Mouse (Mus musculus) midbrain, embryonic 14.5 days (tissue): ENCODE measurements around the gene Tbc1d7. TPM values are rescaled to one million over a fixed set of nuclear protein-coding genes. Genes with fewer than 3 reads are reported as not detected.

ENCODE experiments used
- ATAC-seq: fragments of 200-750 bp; cut with Nextera tagmentation; 2 replicates; pipeline ENCODE4 v1.8.0; 2017; ENCODE audit warnings: moderate number of reproducible peaks, moderate library complexity; ENCODE audit not compliant: low FRiP score, low TSS enrichment
- DNase-seq: peaks from one replicate; pipeline ENCODE4 v3.0.0-alpha.2; 2015
- H3K27ac ChIP-seq: fragments of 300-500 bp; sonication (generic); replicated peaks from 2 replicates; pipeline ENCODE4 v1.5.1; 2014; ENCODE audit warnings: mild to moderate bottlenecking, low read depth, low read length, moderate library complexity
- H3K27me3 ChIP-seq: fragments of 300-500 bp; sonication (generic); 2 replicates; pipeline ENCODE4 v1.6.1; 2014; ENCODE audit warnings: low read length, control low read depth, mixed read lengths; ENCODE audit not compliant: control insufficient read depth, insufficient read depth
- H3K36me3 ChIP-seq: fragments of 300-500 bp; sonication (generic); 2 replicates; pipeline ENCODE4 v1.6.1; 2014; ENCODE audit warnings: low read length, control low read depth; ENCODE audit not compliant: control insufficient read depth, insufficient read depth
- H3K4me1 ChIP-seq: fragments of 300-500 bp; sonication (generic); 2 replicates; pipeline ENCODE4 v1.6.1; 2014; ENCODE audit warnings: mild to moderate bottlenecking, antibody characterized with exemption, low read length, control low read depth; ENCODE audit not compliant: control insufficient read depth, insufficient read depth
- H3K4me2 ChIP-seq: fragments of 300-500 bp; sonication (generic); 2 replicates; pipeline ENCODE4 v1.6.1; 2014; ENCODE audit warnings: mild to moderate bottlenecking, low read length, moderate library complexity
- H3K4me3 ChIP-seq: fragments of 300-500 bp; sonication (generic); replicated peaks from 2 replicates; pipeline ENCODE4 v1.5.1; 2014; ENCODE audit warnings: low read depth, low read length
- H3K9ac ChIP-seq: fragments of 300-500 bp; sonication (generic); replicated peaks from 2 replicates; pipeline ENCODE4 v1.6.1; 2014; ENCODE audit warnings: mild to moderate bottlenecking, low read length, moderate library complexity
- H3K9me3 ChIP-seq: fragments of 300-500 bp; sonication (generic); 2 replicates; pipeline ENCODE4 v1.6.1; 2016; ENCODE audit warnings: low read length, control low read depth, mixed read lengths; ENCODE audit not compliant: control insufficient read depth
- WGBS: fragments of 180-500 bp; shearing (Covaris S2); extraction: QIAGEN DNeasy Blood & Tissue Kit; methylation state at CpG from one replicate; pipeline ENCODE4 v1.1.7; 2014; 5-methylcytosine and 5-hydroxymethylcytosine counted together
- polyA plus RNA-seq: library from polyadenylated mRNA; unstranded; fragments of >200 nt; fragmentation: Nextera tagmentation; extraction: Ambion mirVana; gene quantifications from 2 replicates; pipeline ENCODE4 v1.2.1, GENCODE M21; 2014

Tbc1d7 gene
- polyA plus RNA-seq, 1 experiment from 2014 or later, result 101 TPM

GRCm38 (mm10) chr13:43212338-43212737 lies 41.0 kb upstream of the Tbc1d7 start:
- Histone ChIP-seq H3K4me2 (no peak overlapping the region), H3K27me3 (no peaks in the 10 kb centered on the region), H3K27ac (no peak overlapping the region), H3K9ac (no peak overlapping the region), H3K36me3 (no peaks in the 10 kb centered on the region), H3K4me3 (no peak overlapping the region), H3K4me1 (peaks cover 19% of the 10 kb centered on the region; the same call in 1 of the 2 replicates), H3K9me3 (no peaks in the 10 kb centered on the region)
- no peak for ATAC-seq
- 63% methylated on average over 7 of the region's 7 CpGs for WGBS
- DNase-seq, result no peak

GRCm38 (mm10) chr13:43210956-43211355 lies 39.7 kb upstream of the Tbc1d7 start:
- Histone ChIP-seq H3K27me3 (no peaks in the 10 kb centered on the region), H3K9me3 (no peaks in the 10 kb centered on the region), H3K4me1 (peaks cover 15% of the 10 kb centered on the region; the same call in 1 of the 2 replicates), H3K4me3 (no peak overlapping the region), H3K9ac (no peak overlapping the region), H3K36me3 (no peaks in the 10 kb centered on the region), H3K4me2 (no peak overlapping the region), H3K27ac (no peak overlapping the region)
- DNase-seq, result no peak
- ATAC-seq, result no peak
- 89% methylated on average over 5 of the region's 5 CpGs for whole genome bisulfite sequencing

GRCm38 (mm10) chr13:43209560-43209959 lies 38.3 kb upstream of the Tbc1d7 start:
- no peak for ATAC-seq
- no peak overlapping the region for H3K4me2 ChIP-seq
- H3K27me3 ChIP-seq, result no peaks in the 10 kb centered on the region
- no peak overlapping the region for H3K4me3 ChIP-seq
- DNase-seq, result no peak
- 0 out of 2 replicates have a peak, but pooled peaks cover 6% of the 10 kb centered on the region for H3K4me1 ChIP-seq
- no peaks in the 10 kb centered on the region for H3K9me3 ChIP-seq
- 74% methylated on average over 5 of the region's 5 CpGs for WGBS
- H3K27ac ChIP-seq, result no peak overlapping the region
- H3K9ac ChIP-seq, result no peak overlapping the region
- no peaks in the 10 kb centered on the region for H3K36me3 ChIP-seq

- no peak overlapping the region for H3K4me3 ChIP-seq
- H3K27me3 ChIP-seq, result no peaks in the 10 kb centered on the region
- no peak for ATAC-seq
- DNase-seq, result no peak
- H3K36me3 ChIP-seq, result no peaks in the 10 kb centered on the region
- 0 out of 2 replicates have a peak, but pooled peaks cover 6% of the 10 kb centered on the region for H3K4me1 ChIP-seq
- no peaks in the 10 kb centered on the region for H3K9me3 ChIP-seq
- whole genome bisulfite sequencing, result 47% methylated on average over 16 of the region's 16 CpGs
- H3K4me2 ChIP-seq, result no peak overlapping the region
- no peak overlapping the region for H3K27ac ChIP-seq
- no peak overlapping the region for H3K9ac ChIP-seq
These were observed 37.7 kb upstream of the Tbc1d7 start for GRCm38 (mm10) chr13:43208914-43209439.

- ATAC-seq (no peak), DNase-seq (no peak)
- no peak overlapping the region for H3K27ac ChIP-seq
- no peaks in the 10 kb centered on the region for H3K27me3 ChIP-seq
- H3K4me3 ChIP-seq, result no peak overlapping the region
- WGBS, result 86% methylated on average over 12 of the region's 12 CpGs
- H3K4me1 ChIP-seq, result no peaks in the 10 kb centered on the region
- no peaks in the 10 kb centered on the region for H3K9me3 ChIP-seq
- no peaks in the 10 kb centered on the region for H3K36me3 ChIP-seq
- H3K4me2 ChIP-seq, result no peak overlapping the region
- H3K9ac ChIP-seq, result no peak overlapping the region
These were observed 34.9 kb upstream of the Tbc1d7 start for GRCm38 (mm10) chr13:43206118-43206683.

GRCm38 (mm10) chr13:43203641-43204040 lies 32.3 kb upstream of the Tbc1d7 start:
- peaks cover 6% of the 10 kb centered on the region; the same call in 1 of the 2 replicates for H3K36me3 ChIP-seq
- no peaks in the 10 kb centered on the region for H3K4me1 ChIP-seq
- H3K4me2 ChIP-seq, result no peak overlapping the region
- no peak overlapping the region for H3K27ac ChIP-seq
- ATAC-seq (no peak), DNase-seq (no peak)
- H3K9me3 ChIP-seq, result no peaks in the 10 kb centered on the region
- 78% methylated on average over 5 of the region's 5 CpGs for WGBS
- no peaks in the 10 kb centered on the region for H3K27me3 ChIP-seq
- H3K9ac ChIP-seq, result no peak overlapping the region
- H3K4me3 ChIP-seq, result no peak overlapping the region

- DNase-seq (no peak), ATAC-seq (no peak)
- Histone ChIP-seq H3K27me3 (no peaks in the 10 kb centered on the region), H3K4me1 (no peaks in the 10 kb centered on the region), H3K27ac (no peak overlapping the region), H3K4me3 (no peak overlapping the region), H3K4me2 (no peak overlapping the region), H3K36me3 (peaks cover 6% of the 10 kb centered on the region; the same call in 1 of the 2 replicates), H3K9ac (no peak overlapping the region), H3K9me3 (no peaks in the 10 kb centered on the region)
- WGBS, result 91% methylated on average over 7 of the region's 7 CpGs
These were observed 31.9 kb upstream of the Tbc1d7 start for GRCm38 (mm10) chr13:43203234-43203633.

GRCm38 (mm10) chr13:43202351-43202750 lies 31.1 kb upstream of the Tbc1d7 start:
- Histone ChIP-seq H3K4me3 (no peak overlapping the region), H3K9me3 (no peaks in the 10 kb centered on the region), H3K9ac (no peak overlapping the region), H3K4me2 (no peak overlapping the region), H3K36me3 (peaks cover 6% of the 10 kb centered on the region; the same call in 1 of the 2 replicates), H3K27me3 (no peaks in the 10 kb centered on the region), H3K4me1 (no peaks in the 10 kb centered on the region), H3K27ac (no peak overlapping the region)
- 90% methylated on average over 10 of the region's 10 CpGs for WGBS
- no peak for DNase-seq
- no peak for ATAC-seq

- H3K9ac ChIP-seq, result no peak overlapping the region
- H3K4me3 ChIP-seq, result no peak overlapping the region
- 39% methylated on average over 22 of the region's 22 CpGs for WGBS
- no peak overlapping the region for H3K27ac ChIP-seq
- no peak overlapping the region for H3K4me2 ChIP-seq
- H3K36me3 ChIP-seq, result peaks cover 6% of the 10 kb centered on the region; the same call in 1 of the 2 replicates
- peak; percentile 69 for DNase-seq
- H3K9me3 ChIP-seq, result no peaks in the 10 kb centered on the region
- H3K27me3 ChIP-seq, result no peaks in the 10 kb centered on the region
- ATAC-seq, result no peak
- no peaks in the 10 kb centered on the region for H3K4me1 ChIP-seq
These were observed 29.7 kb upstream of the Tbc1d7 start for GRCm38 (mm10) chr13:43201033-43201432.
